Mouse (Mus musculus): ENCODE measurements around the gene Klf7. TPM values are rescaled to one million over a fixed set of nuclear protein-coding genes. Genes with fewer than 3 reads are reported as not detected.
A peak's percentile ranks its signal among the peaks of the same experiment; 100 is the strongest.

The Klf7 gene
- polyA plus RNA-seq, 1 experiment, result 18.4 TPM

DNA sequence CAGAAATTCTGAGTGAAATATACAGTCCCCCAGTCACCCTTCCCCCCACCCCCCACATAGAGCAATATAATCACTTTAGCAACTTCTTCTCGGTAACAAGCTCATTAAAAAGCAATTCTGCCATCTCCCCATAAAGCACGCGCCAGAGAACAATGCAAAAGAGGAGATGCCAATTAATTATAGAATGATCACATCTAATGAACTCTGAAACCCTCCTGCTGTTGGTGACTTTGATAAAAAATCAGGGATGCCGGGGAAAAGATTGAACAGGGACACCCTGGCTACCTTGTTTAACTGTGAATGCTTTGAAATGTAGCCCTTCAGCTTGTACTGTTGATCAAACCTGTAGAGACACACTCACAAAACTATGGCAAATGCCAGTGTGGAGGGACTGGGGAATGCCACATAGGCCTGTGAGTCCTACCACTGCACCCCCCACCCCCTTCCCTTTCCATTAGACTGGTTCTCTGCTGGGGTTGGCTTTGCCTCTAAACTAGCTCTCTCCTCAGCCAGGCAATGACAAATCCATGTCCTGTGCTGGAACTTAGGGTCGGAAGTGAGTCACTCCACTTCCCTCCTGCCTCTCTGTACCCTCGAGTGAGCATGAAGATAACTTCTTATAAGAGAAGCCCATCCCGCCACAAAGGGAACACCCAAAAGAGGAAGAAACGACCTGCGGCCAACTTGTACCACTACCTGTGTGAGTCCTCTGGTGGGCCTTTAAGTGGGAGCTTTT, 43.9 kb downstream of the Klf7 start:
- Histone ChIP-seq H3K4me1 (ENCODE audit: control insufficient read depth, insufficient read depth, low read length) (peaks cover 15% of the 10 kb centered on the region), H3K27ac (ENCODE audit: insufficient read depth, low read length) (0 out of 2 replicates have a peak overlapping the region, but pooled peaks have one; percentile 19), H3K4me3 (ENCODE audit: insufficient read depth, low read length) (no peak overlapping the region)
- no peak for TF ChIP-seq POLR2A (IDR thresholded peaks at IDR 0.05; ENCODE audit: extremely low read depth, insufficient read depth, low read length)

DNA sequence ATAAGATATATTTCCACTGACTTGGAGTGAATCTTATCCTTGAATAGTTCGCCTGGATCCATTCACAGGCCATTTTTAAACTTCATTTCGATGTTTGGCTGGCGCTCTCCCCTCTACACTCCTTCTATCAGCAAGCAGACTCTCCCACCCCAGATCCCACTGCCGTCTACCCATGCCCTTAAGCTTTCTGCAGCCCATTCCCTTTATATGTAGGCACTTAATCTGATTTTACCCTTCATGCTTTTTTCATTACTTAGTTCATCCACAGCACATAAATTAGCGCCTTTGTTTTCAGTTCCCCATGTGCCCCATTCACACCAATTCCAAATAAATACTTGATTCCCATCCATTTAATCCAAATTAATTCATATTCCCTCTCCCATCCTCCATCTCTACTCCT, 48.0 kb downstream of the Klf7 start:
- no peak overlapping the region for H3K27ac ChIP-seq (ENCODE audit: insufficient read depth, low read length)
- no peak overlapping the region for H3K4me3 ChIP-seq (ENCODE audit: insufficient read depth, low read length)
- peaks cover 10% of the 10 kb centered on the region for H3K4me1 ChIP-seq (ENCODE audit: control insufficient read depth, insufficient read depth, low read length)
- TF ChIP-seq CTCF (IDR thresholded peaks at IDR 0.05; ENCODE audit: extremely low read depth, insufficient read depth, low read length) (no peak), POLR2A (IDR thresholded peaks at IDR 0.05; ENCODE audit: extremely low read depth, insufficient read depth, low read length) (no peak)

DNA sequence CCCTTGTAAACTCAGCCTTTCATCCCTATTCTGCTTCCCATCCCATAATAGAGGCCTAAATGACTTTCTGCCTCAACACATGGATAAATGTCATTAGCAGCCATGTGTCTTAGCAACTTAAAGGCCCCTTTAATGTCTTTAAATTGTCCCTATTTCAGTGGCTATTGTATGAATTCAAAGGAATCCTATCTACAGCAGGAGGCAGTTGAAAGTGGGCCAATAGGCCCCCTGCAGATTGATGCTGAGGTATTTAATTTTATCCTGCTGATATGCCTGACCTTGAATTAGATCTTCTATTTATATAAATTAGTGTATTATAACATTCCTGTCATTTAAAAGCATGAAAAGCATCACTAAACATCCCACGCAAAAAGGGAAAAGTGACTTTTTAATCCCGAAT, 51.1 kb downstream of the Klf7 start:
- Histone ChIP-seq H3K27ac (ENCODE audit: insufficient read depth, low read length) (no peak overlapping the region), H3K4me3 (ENCODE audit: insufficient read depth, low read length) (no peak overlapping the region), H3K4me1 (ENCODE audit: control insufficient read depth, insufficient read depth, low read length) (peaks cover 10% of the 10 kb centered on the region; the same call in 1 of the 2 replicates)
- TF ChIP-seq POLR2A (IDR thresholded peaks at IDR 0.05; ENCODE audit: extremely low read depth, insufficient read depth, low read length), result no peak
- TF ChIP-seq CTCF (IDR thresholded peaks at IDR 0.05; ENCODE audit: extremely low read depth, insufficient read depth, low read length), result no peak

DNA sequence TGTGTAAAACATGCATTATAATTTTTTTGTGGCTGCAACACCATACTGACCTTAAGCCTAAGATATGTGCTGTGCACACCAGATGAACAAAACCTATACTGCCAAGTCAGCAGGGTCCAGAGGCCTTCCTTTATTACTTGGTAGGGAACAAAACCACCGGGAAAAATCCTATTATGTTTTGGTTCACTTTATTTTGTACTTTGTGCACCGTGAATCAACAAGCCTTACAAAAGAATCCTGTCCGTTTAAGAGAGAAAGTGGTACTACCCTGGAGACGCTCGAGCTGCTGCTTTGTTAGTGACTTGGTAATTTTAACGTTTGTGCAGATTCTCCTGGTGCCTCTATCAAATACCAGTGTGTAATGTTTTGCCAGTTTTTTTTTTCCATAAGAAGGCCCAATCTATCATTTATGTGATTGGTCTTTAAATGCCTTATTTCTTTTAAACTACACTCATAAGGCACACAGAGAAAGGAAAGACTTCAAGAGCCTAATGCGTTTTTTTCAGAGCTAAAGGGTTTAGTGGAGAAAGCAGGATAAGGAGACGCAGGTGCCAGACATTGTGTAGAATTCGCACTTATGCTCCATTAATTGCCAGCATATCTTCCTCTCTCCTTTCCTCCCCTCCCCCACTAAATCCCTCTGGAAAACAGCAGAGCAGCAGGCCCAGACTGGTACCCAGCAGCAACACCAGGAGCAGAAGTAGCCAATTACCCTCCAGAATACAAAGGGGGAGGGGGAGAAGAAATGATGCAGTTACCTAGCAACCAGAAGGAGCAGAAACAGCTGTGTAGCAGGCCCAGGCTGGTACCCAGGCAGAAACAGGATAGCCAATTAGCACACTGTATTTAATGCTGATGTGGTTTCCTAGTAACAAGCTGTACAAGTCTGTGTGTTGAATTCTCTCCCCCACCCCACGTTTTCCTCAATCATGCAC, 55.5 kb downstream of the Klf7 start:
- no peak for TF ChIP-seq CTCF (IDR thresholded peaks at IDR 0.05; ENCODE audit: extremely low read depth, insufficient read depth, low read length)
- TF ChIP-seq POLR2A (IDR thresholded peaks at IDR 0.05; ENCODE audit: extremely low read depth, insufficient read depth, low read length), result no peak
- peaks cover 12% of the 10 kb centered on the region; the same call in 1 of the 2 replicates for H3K4me1 ChIP-seq (ENCODE audit: control insufficient read depth, insufficient read depth, low read length)
- no peak overlapping the region for H3K4me3 ChIP-seq (ENCODE audit: insufficient read depth, low read length)
- H3K27ac ChIP-seq (ENCODE audit: insufficient read depth, low read length), result 0 out of 2 replicates have a peak overlapping the region, but pooled peaks have one; percentile 10

DNA sequence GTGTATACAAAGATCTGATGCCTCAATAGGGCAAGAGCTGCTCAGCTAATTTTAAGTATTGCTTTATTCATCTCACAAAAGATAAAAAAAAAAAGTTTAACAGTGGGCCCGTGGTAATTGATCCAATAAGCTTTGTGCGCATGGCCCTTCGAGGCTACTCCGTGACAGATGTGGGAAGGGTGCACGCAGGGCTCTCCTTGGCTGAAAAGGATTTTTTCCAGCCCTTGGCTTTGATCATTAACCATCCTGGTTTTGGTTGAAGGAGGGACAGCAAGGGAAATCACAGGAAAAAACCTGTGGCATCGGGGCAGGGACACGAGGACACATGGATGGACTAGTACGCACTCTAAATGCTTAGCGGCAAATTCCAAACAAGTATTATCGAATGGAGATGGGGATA, 60.6 kb downstream of the Klf7 start:
- peaks cover 17% of the 10 kb centered on the region; the same call in 1 of the 2 replicates for H3K4me1 ChIP-seq (ENCODE audit: control insufficient read depth, insufficient read depth, low read length)
- no peak for TF ChIP-seq CTCF (IDR thresholded peaks at IDR 0.05; ENCODE audit: extremely low read depth, insufficient read depth, low read length)
- no peak for TF ChIP-seq POLR2A (IDR thresholded peaks at IDR 0.05; ENCODE audit: extremely low read depth, insufficient read depth, low read length)
- H3K4me3 ChIP-seq (ENCODE audit: insufficient read depth, low read length), result no peak overlapping the region
- no peak overlapping the region for H3K27ac ChIP-seq (ENCODE audit: insufficient read depth, low read length)

DNA sequence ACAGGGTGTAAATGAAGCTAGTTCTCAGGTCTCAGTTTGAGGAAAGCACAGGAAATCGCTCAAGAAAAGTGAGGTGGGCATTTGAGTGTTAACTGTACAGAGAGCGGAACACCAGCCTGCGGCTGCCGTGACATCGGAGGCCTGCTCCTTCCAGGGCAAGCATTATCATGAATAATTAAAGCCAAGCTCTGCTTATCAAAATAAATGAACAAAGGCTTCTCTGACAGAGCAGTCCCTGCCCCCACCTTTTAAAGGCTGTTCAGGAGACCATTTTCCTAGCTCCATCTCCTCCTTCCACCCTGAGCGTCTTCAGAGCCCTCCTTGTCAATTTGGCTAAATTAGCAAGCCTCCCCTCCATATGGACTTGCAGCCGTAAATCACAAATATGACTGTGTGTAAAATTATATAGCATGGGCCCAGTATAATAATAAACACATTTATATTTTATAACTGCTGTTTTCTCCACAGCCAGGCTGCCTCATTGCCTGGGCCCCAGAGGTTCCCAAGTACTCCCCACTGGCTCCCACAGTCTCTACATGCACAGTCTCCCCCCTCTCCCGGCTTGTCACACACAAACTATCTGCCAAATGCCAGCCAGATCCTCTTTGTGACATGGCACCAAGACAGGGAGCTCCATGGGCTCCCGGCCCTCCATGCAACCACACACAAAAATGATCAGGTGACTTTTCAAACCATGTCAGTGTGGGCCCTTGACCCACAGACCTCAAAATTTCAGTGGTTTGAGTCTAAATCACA, 61.2 kb downstream of the Klf7 start:
- H3K4me1 ChIP-seq (ENCODE audit: control insufficient read depth, insufficient read depth, low read length), result peaks cover 20% of the 10 kb centered on the region; the same call in 1 of the 2 replicates
- peak overlapping the region; percentile 39 for H3K27ac ChIP-seq (ENCODE audit: insufficient read depth, low read length)
- no peak overlapping the region for H3K4me3 ChIP-seq (ENCODE audit: insufficient read depth, low read length)
- TF ChIP-seq CTCF (IDR thresholded peaks at IDR 0.05; ENCODE audit: extremely low read depth, insufficient read depth, low read length), result no peak
- no peak for TF ChIP-seq POLR2A (IDR thresholded peaks at IDR 0.05; ENCODE audit: extremely low read depth, insufficient read depth, low read length)

DNA sequence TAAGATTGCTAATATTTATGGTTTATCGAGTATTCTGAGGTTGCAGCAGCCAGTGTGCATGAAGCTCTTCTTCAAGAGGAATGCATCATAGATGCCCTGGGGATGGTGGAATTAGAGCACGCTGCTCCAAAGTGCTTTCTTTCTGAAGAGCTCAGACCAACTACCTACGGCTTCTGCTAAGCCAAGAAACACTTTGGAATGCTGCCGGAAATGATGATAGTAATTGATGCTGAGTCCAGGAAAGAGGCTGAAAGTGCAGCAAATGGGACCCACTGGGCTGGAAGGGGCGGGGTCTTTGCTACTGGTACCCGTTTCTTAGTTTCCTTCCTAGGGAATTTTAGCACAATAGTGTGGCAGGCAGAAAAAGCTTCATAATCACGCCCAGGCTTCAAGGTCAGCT, 62.0 kb downstream of the Klf7 start:
- Histone ChIP-seq H3K4me3 (ENCODE audit: insufficient read depth, low read length) (no peak overlapping the region), H3K4me1 (ENCODE audit: control insufficient read depth, insufficient read depth, low read length) (peaks cover 22% of the 10 kb centered on the region), H3K27ac (ENCODE audit: insufficient read depth, low read length) (0 out of 2 replicates have a peak overlapping the region, but pooled peaks have one; percentile 39)
- no peak for TF ChIP-seq CTCF (IDR thresholded peaks at IDR 0.05; ENCODE audit: extremely low read depth, insufficient read depth, low read length)

DNA sequence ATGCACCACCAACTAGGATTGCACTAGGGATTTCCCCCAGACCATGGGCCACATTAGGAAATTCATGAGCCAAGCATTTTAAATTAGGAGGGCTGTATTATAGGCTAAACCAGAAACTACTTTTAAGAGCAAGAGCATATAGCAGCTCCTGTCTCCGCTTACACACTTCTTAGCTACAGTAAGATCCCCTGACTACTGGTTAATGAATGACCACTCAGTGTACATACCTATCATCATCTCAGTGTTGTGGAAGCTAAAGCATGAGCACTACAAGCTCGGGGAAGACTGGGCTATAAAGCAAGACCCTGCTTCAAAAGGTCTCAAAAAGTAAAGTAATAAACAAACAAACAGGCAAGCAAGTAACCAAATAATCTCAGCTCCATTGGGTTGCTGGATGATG, 65.5 kb downstream of the Klf7 start:
- H3K4me1 ChIP-seq (ENCODE audit: control insufficient read depth, insufficient read depth, low read length), result peaks cover 15% of the 10 kb centered on the region

DNA sequence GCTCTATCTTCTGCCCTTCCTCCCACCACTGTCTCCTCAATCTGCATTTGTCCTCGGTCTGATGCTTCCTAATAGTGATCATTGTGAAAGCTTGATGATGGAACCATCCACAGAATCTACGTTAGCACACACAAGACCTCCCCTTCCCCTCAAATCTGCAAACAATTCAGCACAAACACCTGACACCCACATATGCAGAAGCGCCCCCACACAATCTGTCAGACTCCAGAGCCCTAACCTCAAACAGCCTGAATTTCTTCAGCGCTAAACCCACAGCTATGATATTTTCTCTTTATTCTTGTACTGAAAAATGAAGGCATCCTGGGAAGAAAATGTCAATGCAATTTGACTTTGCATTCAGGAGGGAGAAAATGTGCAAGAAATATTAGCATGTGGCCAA, 66.1 kb downstream of the Klf7 start:
- Histone ChIP-seq H3K27ac (ENCODE audit: insufficient read depth, low read length) (peak overlapping the region; percentile 64; the same call in 1 of the 2 replicates), H3K4me3 (ENCODE audit: insufficient read depth, low read length) (no peak overlapping the region), H3K4me1 (ENCODE audit: control insufficient read depth, insufficient read depth, low read length) (peaks cover 12% of the 10 kb centered on the region)
- TF ChIP-seq POLR2A (IDR thresholded peaks at IDR 0.05; ENCODE audit: extremely low read depth, insufficient read depth, low read length) (no peak), CTCF (IDR thresholded peaks at IDR 0.05; ENCODE audit: extremely low read depth, insufficient read depth, low read length) (no peak)

More for the DNA sequence above, 65.5 kb downstream of the Klf7 start:
- H3K27ac ChIP-seq (ENCODE audit: insufficient read depth, low read length), result peak overlapping the region; percentile 64; the same call in 1 of the 2 replicates
- H3K4me3 ChIP-seq (ENCODE audit: insufficient read depth, low read length), result no peak overlapping the region
- TF ChIP-seq POLR2A (IDR thresholded peaks at IDR 0.05; ENCODE audit: extremely low read depth, insufficient read depth, low read length) (no peak), CTCF (IDR thresholded peaks at IDR 0.05; ENCODE audit: extremely low read depth, insufficient read depth, low read length) (no peak)

All from cortical plate, adult 2 months (tissue).